Mouse (Mus musculus) megakaryocyte, embryonic 14.5 days (primary cell): ENCODE results near the gene Abcb6. TPM values are rescaled to one million over a fixed set of nuclear protein-coding genes. Genes with fewer than 3 reads are reported as not detected.

Experiments
- H3K27me3 ChIP-seq: replicated peaks from 2 replicates; pipeline ENCODE3; 2012; ENCODE audit warnings: inconsistent platforms
- H3K36me3 ChIP-seq: replicated peaks from 2 replicates; pipeline ENCODE3; 2012; ENCODE audit warnings: low read length, inconsistent platforms, mixed read lengths
- H3K4me1 ChIP-seq: 2 replicates; pipeline ENCODE4 v1.6.1; 2012; ENCODE audit warnings: inconsistent platforms
- H3K4me3 ChIP-seq: replicated peaks from 2 replicates; pipeline ENCODE3; 2012; ENCODE audit warnings: moderate library complexity, mild to moderate bottlenecking, inconsistent platforms
- H3K9me3 ChIP-seq: 2 replicates; pipeline ENCODE4 v1.6.1; 2012; ENCODE audit warnings: inconsistent platforms
- FLI1 ChIP-seq: IDR thresholded peaks from 2 replicates; pipeline ENCODE4 v1.6.1; 2012; ENCODE audit warnings: low read length, inconsistent platforms, mixed read lengths
- GATA1 ChIP-seq: IDR thresholded peaks from 3 replicates; pipeline ENCODE4 v1.6.1; 2012; ENCODE audit warnings: mixed read lengths, low read length, inconsistent platforms, borderline replicate concordance
- polyA plus RNA-seq: library from polyadenylated mRNA; stranded (reverse); fragments of >175 nt; gene quantifications from 2 replicates; pipeline ENCODE4 v1.2.3, GENCODE M21; 2012; ENCODE audit warnings: low replicate concordance; ENCODE audit not compliant: insufficient read depth

Gene Abcb6
- 6.4 and 12.6 TPM in 2 replicates for polyA plus RNA-seq

DNA sequence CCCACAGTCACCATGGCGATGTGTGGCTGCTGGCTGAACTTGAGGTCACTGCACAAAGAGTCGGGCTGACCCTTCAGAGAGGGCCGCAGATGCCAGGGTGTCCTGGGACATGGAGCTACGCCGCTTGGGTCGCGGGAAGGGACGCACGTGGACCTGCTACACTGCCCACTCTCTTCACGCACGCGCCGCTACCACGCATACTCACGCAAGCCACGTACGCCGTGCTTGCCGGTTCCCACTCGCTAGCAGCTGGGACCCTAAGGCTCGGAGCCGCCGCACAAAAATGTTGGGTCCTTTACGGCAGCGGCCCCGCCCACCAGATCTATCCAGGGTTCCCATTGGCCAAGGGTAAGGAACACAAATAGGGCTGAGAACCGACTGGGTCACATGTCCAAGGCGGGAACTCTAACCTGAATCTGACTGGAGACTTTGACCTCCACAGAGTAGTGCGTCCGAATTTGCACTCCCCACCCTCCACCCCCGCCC lies at the start of gene Abcb6:
Abcb6 (minus strand) TSS at position 288 of the 486 bp plus-strand sequence.
- peaks cover 5% of the 10 kb centered on the region; the same call in 1 of the 2 replicates for H3K9me3 ChIP-seq
- TF ChIP-seq FLI1 (no peak), GATA1 (no peak)
- peaks cover 82% of the 10 kb centered on the region for H3K36me3 ChIP-seq
- H3K4me3 ChIP-seq, result peak within 1 kb of the TSS; percentile 100
- no peaks in the 10 kb centered on the region for H3K27me3 ChIP-seq
- peaks cover 57% of the 10 kb centered on the region for H3K4me1 ChIP-seq

GRCm38 (mm10) chr1:75229158-75229557 lies 49.0 kb upstream of the Abcb6 start:
- Histone ChIP-seq H3K27me3 (no peaks in the 10 kb centered on the region), H3K4me3 (peak overlapping the region; percentile 86), H3K36me3 (peaks cover 2% of the 10 kb centered on the region), H3K4me1 (peaks cover 98% of the 10 kb centered on the region), H3K9me3 (no peaks in the 10 kb centered on the region)
- peak; percentile 48; the same call in 1 of the 3 replicates for TF ChIP-seq GATA1
- no peak for TF ChIP-seq FLI1

DNA sequence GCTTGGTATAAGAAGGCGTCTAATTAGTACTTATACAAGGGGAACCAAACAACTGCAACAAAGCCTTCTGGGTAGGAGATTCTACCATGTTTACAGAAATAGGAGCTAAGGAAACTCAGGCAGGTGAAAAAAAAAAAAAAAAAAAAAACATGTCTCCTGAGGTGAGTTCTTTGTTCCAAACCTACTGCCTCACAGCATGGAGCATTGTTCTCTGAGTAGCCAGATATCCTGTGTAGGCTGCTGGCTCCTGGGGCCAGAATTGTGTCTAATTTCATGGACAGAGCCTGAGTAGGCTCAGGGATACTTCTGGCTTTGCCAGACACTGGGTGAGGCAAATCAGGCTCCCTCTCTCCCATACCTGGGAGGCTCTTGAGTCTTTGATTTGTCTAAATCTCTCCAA lies 47.5 kb upstream of the Abcb6 start:
- Histone ChIP-seq H3K4me3 (no peak overlapping the region), H3K27me3 (no peaks in the 10 kb centered on the region), H3K36me3 (no peaks in the 10 kb centered on the region), H3K4me1 (peaks cover 98% of the 10 kb centered on the region), H3K9me3 (no peaks in the 10 kb centered on the region)
- TF ChIP-seq FLI1 (no peak), GATA1 (no peak)

- TF ChIP-seq GATA1 (no peak), FLI1 (no peak)
- peaks cover 100% of the 10 kb centered on the region for H3K4me1 ChIP-seq
- no peak overlapping the region for H3K4me3 ChIP-seq
- no peaks in the 10 kb centered on the region for H3K9me3 ChIP-seq
- H3K27me3 ChIP-seq, result no peaks in the 10 kb centered on the region
- H3K36me3 ChIP-seq, result no peaks in the 10 kb centered on the region
Observed at GRCm38 (mm10) chr1:75226138-75226537, 45.9 kb upstream of the Abcb6 start.

GRCm38 (mm10) chr1:75225473-75225872 lies 45.3 kb upstream of the Abcb6 start:
- Histone ChIP-seq H3K36me3 (no peaks in the 10 kb centered on the region), H3K27me3 (no peaks in the 10 kb centered on the region), H3K4me3 (no peak overlapping the region), H3K9me3 (no peaks in the 10 kb centered on the region), H3K4me1 (peaks cover 100% of the 10 kb centered on the region)
- TF ChIP-seq FLI1, result no peak
- no peak for TF ChIP-seq GATA1

DNA sequence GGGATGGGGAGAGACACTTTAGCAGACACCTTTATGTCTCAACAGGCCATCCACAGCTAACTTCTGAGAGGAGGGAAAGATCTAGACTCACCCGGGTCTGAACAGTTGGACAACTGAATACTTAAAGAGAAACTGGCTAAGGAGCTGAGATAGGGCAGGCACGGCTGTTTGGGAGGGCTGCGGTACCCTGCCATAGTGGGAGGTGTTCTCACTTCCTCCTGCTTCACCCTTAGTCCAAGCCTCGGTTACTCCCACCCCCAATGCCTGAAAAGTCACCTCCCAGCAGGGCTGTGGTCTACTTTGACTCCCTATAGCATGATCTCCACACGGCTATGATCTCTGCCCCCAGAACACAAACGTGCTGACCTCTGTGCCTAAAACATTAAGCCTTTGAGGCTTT lies 43.3 kb upstream of the Abcb6 start:
- TF ChIP-seq GATA1 (no peak), FLI1 (no peak)
- no peaks in the 10 kb centered on the region for H3K27me3 ChIP-seq
- H3K36me3 ChIP-seq, result no peaks in the 10 kb centered on the region
- peaks cover 93% of the 10 kb centered on the region for H3K4me1 ChIP-seq
- H3K4me3 ChIP-seq, result peak overlapping the region; percentile 67
- H3K9me3 ChIP-seq, result no peaks in the 10 kb centered on the region

DNA sequence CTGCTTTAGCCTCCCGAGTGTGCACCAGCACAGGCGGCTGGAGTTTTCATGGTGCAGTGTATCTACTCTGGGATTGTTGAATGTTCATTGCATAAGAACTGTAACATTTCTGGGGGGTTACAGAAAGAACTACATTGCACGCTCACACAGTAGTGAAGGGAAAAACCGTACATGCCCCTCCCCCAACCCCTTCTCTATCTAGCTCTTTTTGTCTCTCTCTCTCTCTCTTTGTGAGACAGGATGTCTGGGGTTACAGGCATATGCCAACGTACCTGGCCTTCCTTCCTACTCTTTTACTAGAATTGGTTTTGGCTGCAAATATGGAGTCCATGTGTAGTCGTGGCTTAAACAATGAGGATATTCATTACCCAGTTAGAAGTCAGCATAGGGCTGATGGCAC lies 42.7 kb upstream of the Abcb6 start:
- TF ChIP-seq GATA1 (no peak), FLI1 (no peak)
- H3K36me3 ChIP-seq, result peaks cover 3% of the 10 kb centered on the region
- H3K9me3 ChIP-seq, result no peaks in the 10 kb centered on the region
- H3K27me3 ChIP-seq, result no peaks in the 10 kb centered on the region
- H3K4me3 ChIP-seq, result no peak overlapping the region
- peaks cover 87% of the 10 kb centered on the region for H3K4me1 ChIP-seq

DNA sequence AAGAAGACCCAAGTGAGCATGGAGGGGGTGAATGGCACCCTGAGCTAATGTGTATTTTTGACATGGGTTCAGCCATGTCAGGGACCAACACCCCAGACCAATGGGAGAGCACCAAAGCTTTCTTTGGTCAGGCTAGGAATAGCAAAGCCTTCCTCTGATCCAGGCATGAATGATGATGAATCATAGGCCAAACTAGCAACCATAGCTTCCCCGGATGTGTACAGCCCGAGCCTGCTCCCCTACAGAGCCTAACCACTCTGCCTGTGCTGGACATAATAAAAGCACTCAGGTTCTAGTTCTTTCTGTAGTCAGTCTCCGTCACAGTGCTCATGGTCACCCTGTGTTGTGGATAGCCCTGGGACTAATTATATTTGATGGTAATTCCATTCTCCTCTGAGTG lies 41.3 kb upstream of the Abcb6 start:
- Histone ChIP-seq H3K36me3 (peaks cover 17% of the 10 kb centered on the region), H3K4me1 (peaks cover 83% of the 10 kb centered on the region), H3K27me3 (no peaks in the 10 kb centered on the region), H3K9me3 (no peaks in the 10 kb centered on the region), H3K4me3 (peak overlapping the region; percentile 3)
- TF ChIP-seq GATA1 (no peak), FLI1 (no peak)

- TF ChIP-seq GATA1 (no peak), FLI1 (no peak)
- no peaks in the 10 kb centered on the region for H3K27me3 ChIP-seq
- peaks cover 37% of the 10 kb centered on the region for H3K36me3 ChIP-seq
- H3K4me1 ChIP-seq, result peaks cover 83% of the 10 kb centered on the region
- H3K9me3 ChIP-seq, result no peaks in the 10 kb centered on the region
- peak within 1 kb of the TSS; percentile 96 for H3K4me3 ChIP-seq
Observed at GRCm38 (mm10) chr1:75219531-75219930, 39.3 kb upstream of the Abcb6 start, which contains the start of gene Tuba4a. Gene Tuba4a (minus strand): TSS chr1:75219865.

- Histone ChIP-seq H3K4me3 (peak overlapping the region; percentile 96), H3K4me1 (peaks cover 83% of the 10 kb centered on the region), H3K27me3 (no peaks in the 10 kb centered on the region), H3K36me3 (peaks cover 41% of the 10 kb centered on the region), H3K9me3 (no peaks in the 10 kb centered on the region)
- no peak for TF ChIP-seq FLI1
- no peak for TF ChIP-seq GATA1
Observed at GRCm38 (mm10) chr1:75219078-75219477, 38.9 kb upstream of the Abcb6 start.
